Mouse (Mus musculus) liver, embryonic 14 days (tissue): ENCODE results near the gene Slc18b1. TPM values are rescaled to one million over a fixed set of nuclear protein-coding genes. Genes with fewer than 3 reads are reported as not detected.

ENCODE experiments used
- polyA plus RNA-seq: library from polyadenylated mRNA; depleted of rRNA; stranded (reverse); fragments of >200 nt; gene quantifications from 2 replicates; pipeline ENCODE4 v1.2.3, GENCODE M21; 2012; rRNA removed

Gene Slc18b1
- 2.0 TPM in 2 replicates for polyA plus RNA-seq

DNA sequence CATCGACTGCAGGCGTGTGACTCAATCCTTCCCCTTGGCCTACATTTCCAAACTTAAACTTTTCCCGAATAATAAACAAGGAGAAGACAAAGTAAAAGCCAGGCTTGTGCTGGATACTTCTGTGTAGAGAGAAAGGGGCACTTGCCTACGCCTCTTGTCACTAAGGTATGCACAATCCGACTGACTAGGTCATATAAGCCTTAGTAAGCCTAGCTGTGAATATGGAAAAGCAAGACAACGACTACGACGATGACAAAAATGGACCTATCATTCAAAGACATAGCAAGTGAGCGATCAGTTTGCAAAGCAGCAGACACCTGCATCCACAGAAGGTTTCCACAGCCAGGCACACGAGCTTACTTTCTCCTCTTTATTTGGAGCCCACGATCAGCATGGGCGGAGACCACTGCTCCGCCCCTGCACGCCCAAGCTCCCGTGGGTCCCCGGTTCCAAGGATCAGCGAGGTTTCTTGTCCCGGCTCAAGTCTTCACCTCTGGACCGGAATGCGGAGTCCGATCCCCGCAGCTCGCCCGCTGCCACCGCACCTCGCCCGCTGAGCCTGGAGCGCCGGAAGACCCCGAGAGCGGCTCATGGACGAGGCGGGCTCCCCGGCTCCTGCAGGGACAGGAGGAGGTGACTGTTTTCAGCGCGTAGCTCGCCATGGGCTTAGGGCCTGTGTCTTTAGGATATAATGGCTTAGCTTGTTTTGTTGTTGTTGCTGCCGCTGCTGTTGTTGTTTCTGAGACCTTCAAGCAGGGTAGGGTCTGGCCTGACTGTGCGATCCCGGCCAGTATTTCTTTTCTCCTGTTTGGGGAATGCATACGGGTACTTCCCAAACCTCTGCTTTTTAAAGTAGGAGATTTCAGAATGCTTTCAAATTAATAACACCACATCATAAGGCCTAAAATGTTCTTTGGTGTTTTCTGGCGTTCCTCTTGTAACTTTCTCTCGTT lies at the start of gene Slc18b1:
TSS of gene Slc18b1 (plus strand) at position 436 of the 953 bp plus-strand sequence.

DNA sequence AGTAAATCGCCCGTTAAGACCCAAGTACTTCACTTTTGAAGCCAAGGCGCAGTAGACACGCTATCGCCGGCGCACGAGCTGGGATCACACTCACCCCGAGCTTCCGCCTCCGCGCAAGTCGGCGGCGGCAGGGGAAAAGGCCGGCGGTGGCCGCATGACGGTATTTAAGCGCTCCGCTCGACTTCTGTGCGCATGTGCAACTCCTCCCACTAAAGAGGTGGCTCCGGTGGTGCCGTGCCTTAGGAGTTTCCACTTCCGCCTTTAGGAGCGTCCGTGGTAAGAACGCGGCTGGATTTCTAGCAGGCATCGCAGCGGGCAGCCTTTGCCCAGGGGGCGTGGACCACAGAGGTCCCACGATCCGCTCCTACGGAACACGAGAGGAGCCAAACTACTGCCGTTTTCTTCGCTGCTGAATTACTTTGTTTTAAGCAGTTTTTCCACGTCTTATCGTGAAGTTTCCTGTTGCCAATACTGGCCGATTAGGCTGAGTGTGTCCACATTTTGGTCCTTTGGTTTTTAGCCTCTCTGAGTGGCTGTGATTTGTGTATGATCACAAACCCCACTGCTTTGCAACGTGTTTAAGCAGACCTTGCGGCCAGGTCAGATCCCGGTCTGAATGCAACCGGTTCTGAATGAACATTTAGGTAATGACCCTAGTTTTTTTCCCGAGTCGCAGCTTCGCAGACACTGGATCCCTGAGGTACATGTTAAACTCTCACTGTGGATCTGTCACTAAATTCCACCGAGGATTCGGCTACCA lies 9.5 kb upstream of the Slc18b1 start, which contains the start of gene Rps12:
TSS of gene Rps12 (minus strand) at position 214 of the 760 bp plus-strand sequence.

GRCm38 (mm10) chr10:23851228-23851912 lies 54.6 kb downstream of the Slc18b1 start, which contains the start of gene Vnn3:
Gene Vnn3 (plus strand): TSS chr10:23851462.

Other genes with a start within 250 kb of the Slc18b1 start
- 3,859 and 3,962 TPM in 2 replicates for gene Rps12, start 9.7 kb upstream of the Slc18b1 start, polyA plus RNA-seq
- 0.38 and 0.56 TPM in 2 replicates for gene Vnn3, start 54.5 kb downstream of the Slc18b1 start, polyA plus RNA-seq
- gene Vnn1, start 97.7 kb downstream of the Slc18b1 start, polyA plus RNA-seq: 0.80 and 1.0 TPM in 2 replicates
- gene Taar1, start 123.4 kb downstream of the Slc18b1 start, polyA plus RNA-seq: not detected in 2 replicates
- not detected in 2 replicates for gene Taar2, start 141.6 kb downstream of the Slc18b1 start, polyA plus RNA-seq
- gene Taar3, start 152.6 kb downstream of the Slc18b1 start, polyA plus RNA-seq: not detected in 2 replicates
- not detected in 2 replicates for gene Taar4, start 163.5 kb downstream of the Slc18b1 start, polyA plus RNA-seq
- not detected in 2 replicates for gene Taar5, start 173.7 kb downstream of the Slc18b1 start, polyA plus RNA-seq
- not detected in 2 replicates for gene Taar6, start 188.7 kb downstream of the Slc18b1 start, polyA plus RNA-seq
- gene Taar7a, start 196.5 kb downstream of the Slc18b1 start, polyA plus RNA-seq: not detected in 2 replicates
- not detected in 2 replicates for gene Taar7b, start 203.0 kb downstream of the Slc18b1 start, polyA plus RNA-seq
- not detected in 2 replicates for gene Taar7d, start 230.2 kb downstream of the Slc18b1 start, polyA plus RNA-seq
- not detected in 2 replicates for gene Taar7e, start 240.6 kb downstream of the Slc18b1 start, polyA plus RNA-seq